ENCODE assay signal across 12 mouse cellular contexts in genomic region chr14:8218238-8218637, GRCm38 (mm10). TPM values are rescaled to one million over a fixed set of nuclear protein-coding genes. Genes with fewer than 3 reads are reported as not detected.
DNase-seq lines count a peak whose midpoint lies in the region; ATAC-seq and TF ChIP-seq lines count a peak whose summit lies in the region.
"Had no signal": no experiment of that assay in that cellular context is flagged by ENCODE, and none has a peak within 500 bp of the region (broad histone marks: within the 10 kb centered on the region; RNA-seq: fewer than 3 reads in every experiment).

No protein-coding gene starts in this region.

- no peak overlapping the region for H3K9ac ChIP-seq in midbrain, embryonic 14.5 days (replicated peaks; ENCODE audit: low read length)
- H3K9ac ChIP-seq in hindbrain, embryonic 15.5 days, result no peak overlapping the region
- H3K9ac ChIP-seq in stomach, postnatal 0 days (ENCODE audit: low read length), result no peak overlapping the region
- H3K9ac ChIP-seq: heart, embryonic 15.5 days; limb, embryonic 15.5 days had no signal

- no peak for ATAC-seq in midbrain, embryonic 14.5 days (ENCODE audit: low FRiP score, low TSS enrichment)
- no peak for ATAC-seq in hindbrain, embryonic 15.5 days (ENCODE audit: low FRiP score, low read depth)
- no peak for ATAC-seq in stomach, postnatal 0 days (ENCODE audit: low FRiP score, low TSS enrichment)

- 23% methylated on average over 7 of the region's 7 CpGs for WGBS in midbrain, embryonic 14.5 days
- 33% methylated on average over 7 of the region's 7 CpGs for WGBS in midbrain, embryonic 10.5 days
- 29% methylated on average over 7 of the region's 7 CpGs for WGBS in hindbrain, embryonic 15.5 days
- 59% methylated on average over 7 of the region's 7 CpGs for WGBS in stomach, postnatal 0 days

- H3K27ac ChIP-seq in midbrain, embryonic 14.5 days (replicated peaks; ENCODE audit: low read depth, low read length), result no peak overlapping the region
- no peak overlapping the region for H3K27ac ChIP-seq in midbrain, embryonic 10.5 days (replicated peaks)
- H3K27ac ChIP-seq in hindbrain, embryonic 15.5 days (replicated peaks), result peak overlapping the region; percentile 26; the same call in 1 of the 2 replicates
- H3K27ac ChIP-seq in stomach, postnatal 0 days (replicated peaks), result no peak overlapping the region
- H3K27ac ChIP-seq: limb, embryonic 15.5 days had no signal

- H3K4me3 ChIP-seq in midbrain, embryonic 14.5 days (replicated peaks; ENCODE audit: low read depth, low read length), result no peak overlapping the region
- H3K4me3 ChIP-seq in midbrain, embryonic 10.5 days, result no peak overlapping the region
- H3K4me3 ChIP-seq in hindbrain, embryonic 15.5 days, result no peak overlapping the region
- no peak overlapping the region for H3K4me3 ChIP-seq in stomach, postnatal 0 days (ENCODE audit: low read depth, low read length)
- H3K4me3 ChIP-seq: heart, embryonic 15.5 days; limb, embryonic 15.5 days had no signal

- peaks cover 15% of the 10 kb centered on the region for H3K27me3 ChIP-seq in midbrain, embryonic 14.5 days (ENCODE audit: control insufficient read depth, insufficient read depth, low read length)
- peaks cover 47% of the 10 kb centered on the region for H3K27me3 ChIP-seq in midbrain, embryonic 10.5 days (ENCODE audit: low read depth, poor library complexity, severe bottlenecking)
- 0 out of 2 replicates have a peak, but pooled peaks cover 7% of the 10 kb centered on the region for H3K27me3 ChIP-seq in hindbrain, embryonic 15.5 days
- no peaks in the 10 kb centered on the region for H3K27me3 ChIP-seq in stomach, postnatal 0 days (ENCODE audit: control insufficient read depth, insufficient read depth, low read length)
- H3K27me3 ChIP-seq: heart, embryonic 15.5 days; limb, embryonic 15.5 days had no signal

- 0 out of 2 replicates have a peak, but pooled peaks have one; percentile 10 for TF ChIP-seq CTCF in stomach, postnatal 0 days (IDR thresholded peaks at IDR 0.05; ENCODE audit: low read depth)

- DNase-seq in midbrain, embryonic 14.5 days, result peak; percentile 8
- no peak for DNase-seq in midbrain, embryonic 10.5 days (ENCODE audit: low spot score)
- DNase-seq in cerebellum, adult 9-11 months, result peak; percentile 59
- no peak for DNase-seq in stomach, postnatal 0 days (ENCODE audit: low spot score)
- no peak for DNase-seq in heart, postnatal 10 days
- DNase-seq in left cerebral cortex, adult 11 months (ENCODE audit: low spot score), result no peak
- DNase-seq: lung, postnatal 4 days; thymus, postnatal 36 days had no signal

- H3K9me3 ChIP-seq in midbrain, embryonic 14.5 days (ENCODE audit: control insufficient read depth, low read length), result no peaks in the 10 kb centered on the region
- H3K9me3 ChIP-seq in midbrain, embryonic 10.5 days (replicated peaks), result no peaks in the 10 kb centered on the region
- H3K9me3 ChIP-seq in hindbrain, embryonic 15.5 days, result no peaks in the 10 kb centered on the region
- no peaks in the 10 kb centered on the region for H3K9me3 ChIP-seq in stomach, postnatal 0 days (ENCODE audit: control insufficient read depth, low read length)
- H3K9me3 ChIP-seq: heart, embryonic 15.5 days; limb, embryonic 15.5 days had no signal

- intact Hi-C loops in heart, postnatal 10 days (cut with DNase I), result loop anchor here (5.0 kb wide), 3 partner anchors 39 to 124 kb away; partner anchors contain the start of genes Acox2 and Pxk

- no peak for TF ChIP-seq EP300 in stomach, postnatal 0 days (optimal IDR thresholded peaks at IDR 0.05)

- H3K4me1 ChIP-seq in midbrain, embryonic 14.5 days (ENCODE audit: control insufficient read depth, insufficient read depth, low read length), result peaks cover 19% of the 10 kb centered on the region; the same call in 1 of the 2 replicates
- peaks cover 47% of the 10 kb centered on the region for H3K4me1 ChIP-seq in midbrain, embryonic 10.5 days
- peaks cover 39% of the 10 kb centered on the region for H3K4me1 ChIP-seq in hindbrain, embryonic 15.5 days (replicated peaks)
- H3K4me1 ChIP-seq in stomach, postnatal 0 days (replicated peaks; ENCODE audit: control insufficient read depth, insufficient read depth), result no peaks in the 10 kb centered on the region

- peaks cover 7% of the 10 kb centered on the region; the same call in 1 of the 2 replicates for H3K36me3 ChIP-seq in midbrain, embryonic 14.5 days (ENCODE audit: control insufficient read depth, insufficient read depth, low read length)
- H3K36me3 ChIP-seq in midbrain, embryonic 10.5 days, result peaks cover 9% of the 10 kb centered on the region
- peaks cover 10% of the 10 kb centered on the region for H3K36me3 ChIP-seq in hindbrain, embryonic 15.5 days
- no peaks in the 10 kb centered on the region for H3K36me3 ChIP-seq in stomach, postnatal 0 days (ENCODE audit: control insufficient read depth, insufficient read depth, low read length)

- H3K4me2 ChIP-seq in midbrain, embryonic 14.5 days (ENCODE audit: low read length), result 0 out of 2 replicates have a peak overlapping the region, but pooled peaks have one; percentile 18
- peak overlapping the region; percentile 10; the same call in 1 of the 2 replicates for H3K4me2 ChIP-seq in hindbrain, embryonic 15.5 days
- no peak overlapping the region for H3K4me2 ChIP-seq in stomach, postnatal 0 days (replicated peaks; ENCODE audit: low read depth)
- H3K4me2 ChIP-seq: heart, embryonic 15.5 days; limb, embryonic 15.5 days had no signal

RNA-seq across cellular contexts. Expression of gene Kctd6, which starts 4.3 kb away (rescaled TPM):
- 9.1 and 11.6 TPM in 2 replicates for polyA plus RNA-seq in midbrain, embryonic 14.5 days (2014; fragmentation: Nextera tagmentation; extraction: Ambion mirVana)
- 2.4 and 2.6 TPM in 2 replicates for polyA plus RNA-seq in midbrain, embryonic 10.5 days (2016; fragmentation: Nextera tagmentation; extraction: Ambion mirVana)
- polyA plus RNA-seq in hindbrain, embryonic 15.5 days (2015; fragmentation: Nextera tagmentation; extraction: Ambion mirVana), result 20.8 and 22.2 TPM in 2 replicates
- polyA plus RNA-seq in stomach, postnatal 0 days (2015; fragmentation: Nextera tagmentation; extraction: Ambion mirVana), result 12.9 and 13.8 TPM in 2 replicates
- 10 to 100 TPM; 11.8 to 14.8 TPM for total RNA-seq in heart, postnatal 10 days (2021)

RNA-seq across cellular contexts. Expression of gene Acox2, which starts 40.9 kb away (rescaled TPM):
- not detected in 2 replicates for polyA plus RNA-seq in midbrain, embryonic 14.5 days (2014; fragmentation: Nextera tagmentation; extraction: Ambion mirVana)
- 0.05 TPM in 1 of 2 replicates, not detected in the other for polyA plus RNA-seq in midbrain, embryonic 10.5 days (2016; fragmentation: Nextera tagmentation; extraction: Ambion mirVana)
- polyA plus RNA-seq in hindbrain, embryonic 15.5 days (2015; fragmentation: Nextera tagmentation; extraction: Ambion mirVana), result 0.13 TPM in 1 of 2 replicates, not detected in the other
- 6.0 and 7.2 TPM in 2 replicates for polyA plus RNA-seq in stomach, postnatal 0 days (2015; fragmentation: Nextera tagmentation; extraction: Ambion mirVana)
- under 1 TPM in 1 of 2 experiments, not detected in 1; 0.69 TPM for total RNA-seq in heart, postnatal 10 days (2021)
- total RNA-seq: layer of hippocampus, adult 18-20 months had no signal
- polyA plus RNA-seq: heart, embryonic 15.5 days had no signal

RNA-seq across cellular contexts. Expression of gene Pdhb, which starts 45.4 kb away (rescaled TPM):
- polyA plus RNA-seq in midbrain, embryonic 14.5 days (2014; fragmentation: Nextera tagmentation; extraction: Ambion mirVana), result 242 and 245 TPM in 2 replicates
- polyA plus RNA-seq in midbrain, embryonic 10.5 days (2016; fragmentation: Nextera tagmentation; extraction: Ambion mirVana), result 214 and 225 TPM in 2 replicates
- 248 and 260 TPM in 2 replicates for polyA plus RNA-seq in hindbrain, embryonic 15.5 days (2015; fragmentation: Nextera tagmentation; extraction: Ambion mirVana)
- polyA plus RNA-seq in stomach, postnatal 0 days (2015; fragmentation: Nextera tagmentation; extraction: Ambion mirVana), result 142 and 144 TPM in 2 replicates
- 100 to 1,000 TPM; 756 to 778 TPM for total RNA-seq in heart, postnatal 10 days (2021)

Comparison
In these comparisons a context has a peak if more than half of its experiments do, and no peak if none do; other contexts are left out.
1. DNase-seq: peak in midbrain, embryonic 14.5 days (single experiment) and cerebellum, adult 9-11 months (single experiment); none in midbrain, embryonic 10.5 days (single experiment), stomach, postnatal 0 days (single experiment), heart, postnatal 10 days (0 of 2) and left cerebral cortex, adult 11 months (single experiment).